Mouse (Mus musculus) bone marrow macrophage, adult 2 months (primary cell): ENCODE measurements around the gene Gpatch8. TPM values are rescaled to one million over a fixed set of nuclear protein-coding genes. Genes with fewer than 3 reads are reported as not detected.
A peak's percentile ranks its signal among the peaks of the same experiment; 100 is the strongest.

ENCODE experiments used
- H3K27ac ChIP-seq: 2 replicates; pipeline ENCODE4 v1.5.1; 2012; ENCODE audit warnings: low read depth, low read length; ENCODE audit not compliant: insufficient read depth
- H3K4me1 ChIP-seq: 2 replicates; pipeline ENCODE4 v1.6.1; 2012; ENCODE audit warnings: low read length; ENCODE audit not compliant: control insufficient read depth, insufficient read depth
- H3K4me3 ChIP-seq: 2 replicates; pipeline ENCODE4 v1.5.1; 2012; ENCODE audit warnings: mild to moderate bottlenecking, low read length, moderate library complexity; ENCODE audit not compliant: insufficient read depth
- CTCF ChIP-seq: IDR thresholded peaks from 2 replicates; pipeline ENCODE4 v1.5.1; 2012; ENCODE audit warnings: low read depth, mild to moderate bottlenecking, low read length, moderate library complexity
- POLR2A ChIP-seq: IDR thresholded peaks from 2 replicates; pipeline ENCODE4 v1.6.1; 2012; ENCODE audit warnings: mild to moderate bottlenecking, low read depth, low read length, borderline replicate concordance
- polyA plus RNA-seq: library from polyadenylated mRNA; stranded (reverse); fragments of >200 nt; gene quantifications from 2 replicates; pipeline ENCODE4 v1.2.4, GENCODE M21; 2012; ENCODE audit not compliant: missing spikeins, insufficient read depth, insufficient read length

Gene Gpatch8
- polyA plus RNA-seq, 1 experiment: 26.8 TPM

DNA sequence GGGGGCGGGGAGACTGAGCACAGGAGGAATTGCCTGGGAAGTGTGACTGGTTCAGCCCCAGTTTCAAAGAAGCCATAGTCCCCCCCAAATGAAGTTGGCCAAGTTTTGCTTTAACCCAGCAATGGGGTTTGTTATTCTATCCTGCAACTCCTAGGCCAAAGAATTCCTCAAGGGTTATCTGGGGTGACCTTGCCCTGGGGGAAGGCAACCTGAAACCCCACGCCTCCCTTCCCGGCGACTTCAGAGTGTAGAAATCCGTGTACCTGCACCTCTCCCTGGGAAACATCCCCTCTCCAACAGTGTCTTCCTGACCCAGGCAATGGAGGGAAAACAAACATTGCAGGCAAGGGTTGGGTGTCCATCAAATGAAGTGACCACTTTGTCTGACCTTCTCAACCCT lies 26.5 kb upstream of the Gpatch8 start:
- Histone ChIP-seq H3K27ac (no peak overlapping the region), H3K4me3 (no peak overlapping the region), H3K4me1 (no peaks in the 10 kb centered on the region)
- TF ChIP-seq CTCF: no peak
- no peak for TF ChIP-seq POLR2A

DNA sequence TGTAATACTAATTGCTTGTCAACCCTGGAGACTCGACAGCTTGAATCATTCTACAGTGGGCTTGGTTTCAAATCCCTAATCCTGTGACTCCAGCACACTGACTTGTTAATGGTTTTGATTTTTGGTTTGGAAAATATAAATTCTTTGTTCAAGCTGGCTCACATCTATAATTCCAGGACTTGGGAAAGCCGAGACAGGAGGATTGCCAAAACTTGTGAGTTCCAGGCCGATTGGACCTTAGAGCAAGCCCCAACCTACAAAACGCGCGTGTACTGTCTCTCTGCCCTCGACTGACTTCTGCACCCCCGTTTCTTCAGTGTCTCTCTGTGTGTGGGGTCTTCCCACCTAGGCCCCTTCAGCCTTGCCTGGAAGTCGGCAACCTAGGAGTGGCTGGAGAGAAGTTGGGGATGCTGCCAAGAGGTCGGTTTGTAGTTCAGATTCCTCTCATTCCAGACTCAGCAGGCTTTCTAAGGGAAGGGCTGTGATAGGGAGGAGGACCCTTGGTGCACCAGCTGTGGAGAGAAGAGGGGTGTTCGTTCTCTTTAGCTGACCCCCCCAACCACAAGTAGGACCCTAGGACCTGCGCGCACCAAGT lies 25.9 kb upstream of the Gpatch8 start:
- H3K4me3 ChIP-seq: no peak overlapping the region
- no peak overlapping the region for H3K27ac ChIP-seq
- no peak for TF ChIP-seq CTCF
- TF ChIP-seq POLR2A: no peak
- no peaks in the 10 kb centered on the region for H3K4me1 ChIP-seq

DNA sequence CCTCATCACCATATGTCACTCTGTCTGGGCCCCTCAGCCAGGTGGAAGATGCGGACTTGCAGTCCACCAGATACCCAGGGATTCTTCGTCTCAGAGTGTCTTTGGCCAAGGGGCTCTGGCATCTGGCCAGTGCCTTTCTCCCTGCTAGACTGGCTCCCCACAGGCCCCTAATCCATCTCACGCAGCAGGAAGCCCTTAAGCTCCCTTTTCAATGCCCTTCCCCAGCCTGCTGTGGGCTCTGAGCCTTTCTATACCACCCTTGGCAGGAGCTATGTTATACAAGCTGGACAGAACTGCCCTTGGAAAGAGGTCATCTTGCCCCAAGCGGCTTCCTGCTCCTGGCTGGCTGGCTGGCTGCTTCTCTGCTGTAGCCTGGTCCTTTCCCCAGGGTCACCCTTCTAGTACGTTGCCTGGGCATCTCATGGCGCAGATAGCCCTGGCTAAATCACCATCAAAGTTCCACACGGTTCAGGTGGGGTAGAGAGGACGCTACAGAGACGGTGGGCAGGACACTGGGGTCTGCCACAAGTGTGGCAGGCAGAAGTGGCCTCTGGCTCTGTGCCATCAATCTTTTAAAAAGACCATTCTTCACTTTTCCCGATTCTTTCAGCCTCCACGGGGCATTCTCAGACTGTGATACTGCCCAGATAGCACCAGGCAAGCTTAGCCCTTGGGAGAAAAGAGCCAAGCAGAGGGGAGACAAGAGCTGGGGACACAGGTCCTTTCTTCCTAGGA lies 25.3 kb upstream of the Gpatch8 start:
- no peak overlapping the region for H3K27ac ChIP-seq
- H3K4me1 ChIP-seq: no peaks in the 10 kb centered on the region
- no peak overlapping the region for H3K4me3 ChIP-seq
- TF ChIP-seq POLR2A (no peak), CTCF (no peak)

DNA sequence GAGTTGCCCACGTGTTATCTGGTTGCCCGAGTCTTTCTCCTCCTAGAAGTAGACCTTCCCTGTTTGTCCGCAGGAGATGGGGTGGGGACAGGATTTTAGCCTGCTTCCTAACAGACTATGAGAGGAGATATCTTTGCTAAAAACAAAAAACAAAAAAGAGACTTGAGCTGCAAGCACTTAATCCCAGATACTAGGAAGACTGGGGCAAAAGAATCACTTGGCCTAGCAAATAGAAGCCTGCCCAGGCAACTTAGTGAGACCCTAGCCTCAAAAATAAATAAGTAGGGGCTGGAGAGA lies 23.8 kb upstream of the Gpatch8 start:
- H3K27ac ChIP-seq: no peak overlapping the region
- no peaks in the 10 kb centered on the region for H3K4me1 ChIP-seq
- no peak for TF ChIP-seq CTCF
- no peak for TF ChIP-seq POLR2A
- no peak overlapping the region for H3K4me3 ChIP-seq

DNA sequence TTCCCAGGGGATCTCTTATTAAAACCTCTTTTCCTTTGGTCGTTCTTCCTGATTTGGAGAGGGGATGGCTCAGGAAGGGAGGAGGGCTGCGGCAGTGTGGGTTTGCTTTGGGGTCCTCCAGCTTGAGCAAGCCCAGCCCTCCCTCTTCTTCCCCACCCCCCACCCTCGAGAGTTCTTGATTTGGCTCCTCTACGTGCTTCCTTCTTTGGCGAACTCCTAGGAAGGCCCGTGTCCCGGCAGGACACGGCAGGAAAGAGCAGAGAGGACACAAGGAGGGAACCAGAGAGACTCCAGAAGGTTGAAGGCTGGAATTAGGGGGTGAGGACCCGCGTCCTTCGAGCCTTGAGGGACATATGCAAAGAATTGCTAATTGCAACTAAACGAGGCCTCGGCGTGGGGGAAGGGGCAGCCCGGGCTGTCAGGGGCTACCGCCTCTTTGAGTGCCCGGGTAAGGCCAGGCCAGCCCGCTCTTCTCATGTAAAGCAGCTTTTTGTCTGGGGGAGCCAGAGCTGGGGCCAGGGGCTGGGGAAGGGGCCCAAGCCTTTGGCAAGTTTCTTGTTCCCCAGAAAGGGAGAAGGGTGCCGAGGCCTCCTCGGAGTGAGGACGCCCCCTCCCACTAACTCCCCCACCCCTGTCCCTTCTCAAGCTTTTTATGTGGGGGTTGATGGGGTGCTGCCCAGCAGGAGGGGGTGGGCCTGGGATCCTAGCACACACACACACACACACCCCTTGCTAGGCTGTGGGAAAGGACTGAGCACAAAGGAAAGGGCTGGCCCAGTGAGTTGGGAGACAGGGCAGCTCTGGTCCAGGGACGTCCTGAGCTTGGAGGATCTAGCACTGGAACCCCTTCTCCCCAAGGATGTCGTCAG lies 23.2 kb upstream of the Gpatch8 start, which contains the start of gene Gm11627:
Gm11627 (minus strand) TSS at position 297 of the 869 bp plus-strand sequence.
- TF ChIP-seq CTCF: no peak
- no peak for TF ChIP-seq POLR2A
- Histone ChIP-seq H3K4me3 (peak within 1 kb of the TSS; percentile 34), H3K27ac (no peak within 1 kb of the TSS), H3K4me1 (no peaks in the 10 kb centered on the region)

DNA sequence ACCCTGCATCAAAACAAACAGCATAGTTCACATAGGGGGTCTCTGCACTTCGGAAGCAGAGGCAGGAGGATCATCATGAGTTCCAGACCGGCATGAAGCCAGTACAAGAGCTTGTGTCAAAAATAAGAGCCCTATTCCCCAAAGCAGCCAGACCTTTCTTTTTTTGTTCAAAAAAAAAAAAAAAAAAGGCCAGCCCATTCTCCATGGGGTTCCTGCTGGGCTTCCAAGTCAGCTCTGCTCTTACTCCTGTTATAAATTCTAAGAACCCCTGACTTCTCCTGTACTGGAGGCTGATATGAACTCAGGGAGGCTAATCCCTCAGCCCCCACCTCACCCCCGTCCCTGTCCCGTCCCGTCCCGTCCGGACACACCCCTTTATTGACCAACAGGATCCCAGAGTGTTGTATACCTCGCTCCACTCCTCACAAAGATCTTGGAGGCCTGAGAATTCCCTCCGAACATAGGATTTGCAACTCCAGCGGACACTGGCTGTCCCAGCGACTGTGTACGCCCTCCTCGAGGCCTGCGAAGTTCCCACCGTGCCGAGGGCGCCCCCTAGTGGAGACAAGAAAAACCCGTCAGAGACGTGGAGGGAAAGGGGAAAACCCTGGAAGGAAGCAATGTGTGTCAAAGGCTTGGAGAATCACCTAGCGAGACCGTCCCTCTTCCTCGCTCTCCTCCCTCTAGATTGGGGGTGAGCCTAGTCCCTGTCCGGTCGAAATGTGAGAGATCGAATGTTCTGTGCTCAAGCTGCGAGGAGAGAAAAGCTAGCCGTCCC lies 22.3 kb upstream of the Gpatch8 start:
- H3K4me3 ChIP-seq: peak overlapping the region; percentile 34
- TF ChIP-seq POLR2A (no peak), CTCF (peak; percentile 97)

DNA sequence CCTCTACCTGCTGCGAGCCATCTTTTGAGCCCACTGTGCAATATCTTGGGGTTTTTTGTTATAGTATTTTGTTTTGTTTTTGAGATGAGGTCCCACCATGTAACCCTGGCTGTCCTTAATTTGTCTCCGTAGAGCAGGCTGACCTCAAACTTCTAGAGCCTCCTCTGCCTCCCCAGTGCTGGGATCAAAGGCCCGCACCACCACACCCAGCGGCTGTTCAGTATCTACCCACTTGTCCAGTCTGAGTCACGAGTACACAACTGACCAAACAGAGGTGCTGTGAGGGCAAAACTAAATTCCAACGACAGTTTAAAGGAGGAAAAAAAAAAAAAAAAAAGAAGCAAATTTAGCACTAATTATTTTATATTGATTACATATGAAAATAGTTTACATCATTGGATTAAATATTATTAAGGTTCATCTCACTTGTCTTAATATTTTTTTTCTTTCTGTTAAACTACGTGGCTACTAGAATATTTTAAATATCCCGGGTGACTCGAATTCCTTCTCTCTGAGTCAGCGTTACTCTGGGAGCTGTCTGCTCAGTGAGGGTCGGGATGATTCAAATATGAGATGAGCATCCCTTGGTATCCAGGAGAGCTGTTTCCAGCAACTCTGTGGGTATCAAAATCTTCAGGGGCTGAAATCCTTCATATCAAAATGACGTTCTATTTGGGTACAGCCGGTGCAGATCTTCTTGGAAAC lies 20.0 kb upstream of the Gpatch8 start:
- Histone ChIP-seq H3K4me3 (no peak overlapping the region), H3K27ac (no peak overlapping the region), H3K4me1 (no peaks in the 10 kb centered on the region)
- TF ChIP-seq CTCF (no peak), POLR2A (no peak)

More for the DNA sequence above, 22.3 kb upstream of the Gpatch8 start:
- H3K27ac ChIP-seq: no peak overlapping the region
- H3K4me1 ChIP-seq: no peaks in the 10 kb centered on the region

DNA sequence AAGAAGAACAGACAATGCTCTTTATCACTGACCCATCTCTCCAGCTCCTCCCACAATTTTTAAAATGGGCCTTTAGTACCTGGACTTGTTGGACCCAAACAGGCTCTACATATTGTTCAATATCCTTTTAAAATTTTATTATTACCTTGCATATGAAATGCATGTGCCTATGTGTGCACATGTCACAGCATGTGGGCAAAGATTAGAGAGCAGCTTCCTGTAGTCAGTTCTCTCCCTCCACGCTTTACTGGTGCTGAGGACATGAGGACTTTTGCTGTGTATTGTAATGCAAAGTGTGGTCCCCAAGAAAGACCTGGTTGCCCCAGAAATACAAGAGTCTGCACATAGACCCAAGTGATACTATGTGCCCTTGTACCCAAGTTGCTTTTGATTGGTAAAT lies 18.8 kb upstream of the Gpatch8 start:
- no peak overlapping the region for H3K4me3 ChIP-seq
- TF ChIP-seq CTCF: no peak
- TF ChIP-seq POLR2A: no peak
- no peaks in the 10 kb centered on the region for H3K4me1 ChIP-seq
- no peak overlapping the region for H3K27ac ChIP-seq

DNA sequence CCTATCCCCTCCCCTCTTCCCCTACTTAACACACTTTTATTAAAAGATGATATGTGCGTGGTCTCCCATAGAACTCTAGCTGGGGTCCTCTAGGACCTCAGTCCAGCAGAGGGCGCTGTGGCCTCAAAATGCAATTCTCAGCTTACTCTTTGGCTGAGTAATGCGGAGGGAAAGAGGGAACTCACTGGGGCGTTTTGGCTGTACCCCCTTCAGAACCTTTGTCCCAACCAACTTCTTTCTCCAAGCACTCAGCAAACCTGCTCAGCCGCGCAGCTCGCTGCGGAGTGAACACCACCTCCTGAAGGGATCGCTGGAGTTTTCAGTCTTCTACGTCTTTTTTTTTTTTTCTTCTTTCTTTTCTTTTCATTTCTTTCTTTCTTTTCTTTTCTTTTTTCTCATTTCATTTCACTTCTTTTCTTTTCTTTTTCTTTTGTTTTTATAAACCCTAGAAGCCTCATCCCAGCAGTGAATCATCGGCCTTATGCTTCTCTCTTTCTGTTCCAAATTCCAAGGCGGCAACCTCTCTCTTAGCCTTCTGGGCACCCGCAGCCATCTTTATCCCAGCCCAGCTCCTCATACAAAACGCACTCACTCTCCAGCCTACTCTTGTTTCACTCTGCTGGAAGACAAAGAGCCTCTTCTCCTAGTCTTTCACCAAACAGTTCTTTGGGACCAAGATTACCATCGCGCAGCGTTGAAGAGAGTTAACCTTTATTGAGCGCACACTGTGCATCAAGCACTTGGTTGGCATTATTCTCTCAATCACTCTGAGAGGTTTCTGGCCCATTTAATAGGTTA lies 16.9 kb upstream of the Gpatch8 start:
- TF ChIP-seq POLR2A (no peak), CTCF (peak; percentile 89)
- no peak overlapping the region for H3K27ac ChIP-seq
- no peaks in the 10 kb centered on the region for H3K4me1 ChIP-seq
- peak overlapping the region; percentile 31; the same call in 1 of the 2 replicates for H3K4me3 ChIP-seq
